Mouse (Mus musculus) heart, embryonic 12.5 days (tissue): ENCODE results near the gene Kng1. TPM values are rescaled to one million over a fixed set of nuclear protein-coding genes. Genes with fewer than 3 reads are reported as not detected.

Experiments
- ATAC-seq: fragments of 200-750 bp; cut with Nextera tagmentation; 2 replicates; pipeline ENCODE4 v1.8.0; 2017; ENCODE audit warnings: moderate TSS enrichment, moderate library complexity; ENCODE audit not compliant: insufficient number of reproducible peaks, low FRiP score
- H3K27ac ChIP-seq: fragments of 300-500 bp; sonication (generic); 2 replicates; pipeline ENCODE4 v1.5.1; 2016; ENCODE audit warnings: mild to moderate bottlenecking, moderate library complexity; ENCODE audit not compliant: poor library complexity, severe bottlenecking
- H3K27me3 ChIP-seq: fragments of 300-500 bp; sonication (generic); replicated peaks from 2 replicates; pipeline ENCODE4 v1.6.1; 2016; ENCODE audit warnings: mild to moderate bottlenecking, moderate library complexity
- H3K36me3 ChIP-seq: fragments of 300-500 bp; sonication (generic); 2 replicates; pipeline ENCODE4 v1.6.1; 2016; ENCODE audit warnings: mild to moderate bottlenecking, moderate library complexity
- H3K4me1 ChIP-seq: fragments of 300-500 bp; sonication (generic); replicated peaks from 2 replicates; pipeline ENCODE4 v1.6.1; 2016; ENCODE audit warnings: mild to moderate bottlenecking
- H3K4me2 ChIP-seq: fragments of 300-500 bp; sonication (generic); 2 replicates; pipeline ENCODE4 v1.6.1; 2016; ENCODE audit warnings: mild to moderate bottlenecking, moderate library complexity
- H3K4me3 ChIP-seq: fragments of 300-500 bp; sonication (generic); 2 replicates; pipeline ENCODE4 v1.5.1; 2016; ENCODE audit warnings: mild to moderate bottlenecking
- H3K9ac ChIP-seq: fragments of 300-500 bp; sonication (generic); 2 replicates; pipeline ENCODE4 v1.6.1; 2016; ENCODE audit warnings: mild to moderate bottlenecking, moderate library complexity
- H3K9me3 ChIP-seq: fragments of 300-500 bp; sonication (generic); replicated peaks from 2 replicates; pipeline ENCODE4 v1.6.1; 2016; ENCODE audit warnings: mild to moderate bottlenecking, moderate library complexity
- WGBS: fragments of 180-500 bp; shearing (Covaris S2); methylation state at CpG from one replicate; pipeline ENCODE4 v1.1.7; 2016; 5-methylcytosine and 5-hydroxymethylcytosine counted together
- polyA plus RNA-seq: library from polyadenylated mRNA; unstranded; fragments of >200 nt; fragmentation: Nextera tagmentation; extraction: Ambion mirVana; gene quantifications from 2 replicates; pipeline ENCODE4 v1.2.1, GENCODE M21; 2016

Kng1 gene
- polyA plus RNA-seq, 1 experiment from 2014 or later, result 1.6 TPM

DNA sequence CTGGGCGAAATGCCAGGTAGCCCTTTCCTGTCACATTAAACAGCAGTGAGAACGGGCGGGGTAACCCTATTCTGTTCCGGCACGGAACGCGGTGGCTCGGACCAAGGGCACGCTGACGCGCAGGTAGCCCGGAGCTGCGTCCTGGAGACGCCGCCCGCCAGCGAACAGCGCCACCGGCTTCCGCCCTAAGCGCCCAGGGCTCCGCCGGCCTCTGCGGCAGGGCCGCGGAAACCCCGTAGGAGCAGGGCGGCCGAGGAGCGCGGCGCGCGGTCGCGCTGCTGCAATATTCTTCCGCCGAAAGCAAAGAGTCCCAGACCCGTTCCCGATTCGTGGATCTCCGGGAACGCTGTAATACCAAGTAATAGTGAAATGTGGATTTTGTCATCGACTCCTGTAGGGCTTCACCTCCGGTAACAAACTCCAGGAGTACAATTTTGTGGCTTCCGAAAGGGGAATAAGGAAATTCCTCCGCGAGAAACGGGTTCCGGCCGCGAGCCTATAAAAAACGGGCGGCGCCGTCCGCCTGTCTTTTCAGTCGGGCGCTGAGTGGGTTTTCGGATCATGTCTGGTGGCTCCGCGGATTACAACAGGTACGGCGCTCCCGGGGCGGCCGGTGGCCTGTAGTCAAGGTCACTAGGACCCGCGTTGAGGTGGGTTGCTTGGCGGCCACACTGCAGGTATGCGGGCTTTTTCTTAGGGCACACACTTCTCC, 49.7 kb downstream of the Kng1 start, which contains the start of gene Eif4a2:
Gene Eif4a2, plus strand, starts transcription at position 214 of the 712 bp plus-strand sequence.
- no peaks in the 10 kb centered on the region for H3K9me3 ChIP-seq
- H3K27ac ChIP-seq, result peak within 1 kb of the TSS; percentile 99
- WGBS, result under 1% methylated on average over 71 of the region's 71 CpGs
- peaks cover 16% of the 10 kb centered on the region for H3K4me1 ChIP-seq
- peak; percentile 90 for ATAC-seq
- peak within 1 kb of the TSS; percentile 96 for H3K4me2 ChIP-seq
- no peaks in the 10 kb centered on the region for H3K27me3 ChIP-seq
- peak within 1 kb of the TSS; percentile 99 for H3K4me3 ChIP-seq
- H3K36me3 ChIP-seq, result peaks cover 38% of the 10 kb centered on the region
- H3K9ac ChIP-seq, result peak within 1 kb of the TSS; percentile 100

- ATAC-seq, result peak; percentile 90
- Histone ChIP-seq H3K36me3 (peaks cover 46% of the 10 kb centered on the region), H3K9ac (peak overlapping the region; percentile 100), H3K27me3 (no peaks in the 10 kb centered on the region), H3K27ac (peak overlapping the region; percentile 99), H3K4me2 (peak overlapping the region; percentile 96), H3K9me3 (no peaks in the 10 kb centered on the region), H3K4me1 (peaks cover 19% of the 10 kb centered on the region), H3K4me3 (peak overlapping the region; percentile 99)
- WGBS, result under 1% methylated on average over 52 of the region's 52 CpGs
Observed at GRCm38 (mm10) chr16:23107946-23108759, 50.5 kb downstream of the Kng1 start.

- H3K27me3 ChIP-seq, result no peaks in the 10 kb centered on the region
- H3K4me1 ChIP-seq, result peaks cover 19% of the 10 kb centered on the region
- no peaks in the 10 kb centered on the region for H3K9me3 ChIP-seq
- 4% methylated on average over 5 of the region's 5 CpGs for WGBS
- H3K4me2 ChIP-seq, result peak overlapping the region; percentile 96
- peak overlapping the region; percentile 48 for H3K27ac ChIP-seq
- H3K4me3 ChIP-seq, result peak overlapping the region; percentile 99
- peaks cover 49% of the 10 kb centered on the region for H3K36me3 ChIP-seq
- H3K9ac ChIP-seq, result peak overlapping the region; percentile 100
- ATAC-seq, result no peak
Observed at GRCm38 (mm10) chr16:23108943-23109342, 51.3 kb downstream of the Kng1 start.

- ATAC-seq, result no peak
- H3K4me2 ChIP-seq, result peak overlapping the region; percentile 96
- H3K4me1 ChIP-seq, result peaks cover 19% of the 10 kb centered on the region
- H3K36me3 ChIP-seq, result peaks cover 56% of the 10 kb centered on the region
- H3K9ac ChIP-seq, result peak overlapping the region; percentile 100
- H3K27me3 ChIP-seq, result no peaks in the 10 kb centered on the region
- WGBS, result 60% methylated on average over 5 of the region's 5 CpGs
- H3K27ac ChIP-seq, result peak overlapping the region; percentile 48
- H3K9me3 ChIP-seq, result no peaks in the 10 kb centered on the region
- peak overlapping the region; percentile 99 for H3K4me3 ChIP-seq
Observed at GRCm38 (mm10) chr16:23109350-23110280, 52.0 kb downstream of the Kng1 start.

DNA sequence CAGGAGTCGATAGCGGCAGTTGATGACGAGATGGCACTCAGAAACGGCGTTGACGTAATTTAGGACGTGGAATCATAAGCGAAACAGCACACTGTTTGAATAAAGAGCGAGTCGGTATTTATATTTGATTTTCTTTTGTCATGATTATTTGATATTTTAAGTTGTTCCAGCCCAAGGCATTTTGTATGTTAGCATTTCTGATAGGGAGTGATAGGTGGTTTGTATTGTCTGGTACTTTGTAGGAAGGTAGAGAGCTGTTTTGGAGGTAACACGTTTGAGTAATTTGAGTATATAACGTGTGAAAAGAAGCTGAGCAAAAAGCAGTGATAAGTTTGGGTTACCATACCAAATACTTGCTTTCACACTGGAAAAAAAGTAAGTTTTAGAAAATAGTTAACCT, 54.7 kb downstream of the Kng1 start:
- H3K27ac ChIP-seq, result no peak overlapping the region
- no peaks in the 10 kb centered on the region for H3K27me3 ChIP-seq
- H3K4me1 ChIP-seq, result peaks cover 19% of the 10 kb centered on the region
- peaks cover 62% of the 10 kb centered on the region for H3K36me3 ChIP-seq
- H3K9me3 ChIP-seq, result no peaks in the 10 kb centered on the region
- WGBS, result 83% methylated on average over 12 of the region's 12 CpGs
- ATAC-seq, result no peak
- no peak overlapping the region for H3K4me2 ChIP-seq
- H3K9ac ChIP-seq, result no peak overlapping the region
- no peak overlapping the region for H3K4me3 ChIP-seq

DNA sequence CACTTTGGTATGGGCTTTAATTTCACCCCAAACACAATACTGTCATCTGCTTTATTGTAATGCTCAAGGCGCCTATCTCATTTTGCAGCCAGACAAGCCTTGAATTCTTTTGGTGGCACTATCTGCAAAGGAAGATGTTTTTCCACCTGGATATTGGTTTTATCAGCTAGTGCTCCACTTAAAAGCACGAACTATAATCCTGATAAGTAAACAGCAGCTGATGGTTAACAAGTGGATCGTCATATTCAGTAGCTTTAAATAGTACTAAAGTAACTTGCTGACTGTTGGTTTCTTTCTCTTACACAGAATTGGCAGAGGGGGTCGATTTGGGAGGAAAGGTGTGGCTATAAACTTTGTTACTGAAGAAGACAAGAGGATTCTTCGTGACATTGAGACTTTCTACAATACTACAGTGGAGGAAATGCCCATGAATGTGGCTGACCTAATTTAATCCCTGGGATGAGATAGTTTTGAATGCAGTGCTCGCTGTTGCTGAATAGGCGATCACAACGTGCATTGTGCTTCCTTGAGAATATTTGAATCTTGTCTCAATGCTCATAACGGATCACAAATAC, 55.3 kb downstream of the Kng1 start:
- no peak overlapping the region for H3K27ac ChIP-seq
- H3K36me3 ChIP-seq, result peaks cover 65% of the 10 kb centered on the region
- no peak overlapping the region for H3K9ac ChIP-seq
- H3K4me1 ChIP-seq, result peaks cover 19% of the 10 kb centered on the region
- no peaks in the 10 kb centered on the region for H3K9me3 ChIP-seq
- no peak overlapping the region for H3K4me3 ChIP-seq
- WGBS, result 42% methylated on average over 9 of the region's 9 CpGs
- ATAC-seq, result no peak
- no peak overlapping the region for H3K4me2 ChIP-seq
- H3K27me3 ChIP-seq, result no peaks in the 10 kb centered on the region

DNA sequence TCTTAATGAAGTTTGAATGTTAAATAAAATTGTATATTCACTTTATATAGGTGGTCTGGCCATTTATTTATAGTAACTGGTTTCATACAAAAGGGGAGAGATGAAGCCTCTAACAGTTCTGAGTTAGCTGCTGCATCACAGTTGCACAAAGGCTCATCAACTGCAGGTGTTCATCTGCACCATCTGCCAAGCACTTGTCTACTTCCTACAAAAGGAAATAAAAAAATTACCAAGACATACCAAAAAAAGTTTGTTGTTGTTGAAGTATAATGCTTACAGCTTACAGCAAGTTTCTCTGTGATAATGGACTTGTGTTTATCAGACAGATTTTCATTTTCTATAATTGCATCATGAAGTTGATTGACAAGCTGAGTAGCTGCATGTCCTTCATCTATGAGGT, 56.2 kb downstream of the Kng1 start:
- Histone ChIP-seq H3K4me3 (no peak overlapping the region), H3K4me1 (peaks cover 19% of the 10 kb centered on the region), H3K9ac (no peak overlapping the region), H3K4me2 (no peak overlapping the region), H3K27me3 (no peaks in the 10 kb centered on the region), H3K9me3 (no peaks in the 10 kb centered on the region), H3K27ac (no peak overlapping the region), H3K36me3 (peaks cover 62% of the 10 kb centered on the region)
- no peak for ATAC-seq

GRCm38 (mm10) chr16:23114339-23115171, 56.9 kb downstream of the Kng1 start:
- H3K27me3 ChIP-seq, result no peaks in the 10 kb centered on the region
- ATAC-seq, result no peak
- no peak overlapping the region for H3K4me2 ChIP-seq
- H3K36me3 ChIP-seq, result peaks cover 55% of the 10 kb centered on the region
- 64% methylated on average over 5 of the region's 5 CpGs for WGBS
- no peaks in the 10 kb centered on the region for H3K9me3 ChIP-seq
- no peak overlapping the region for H3K27ac ChIP-seq
- H3K4me3 ChIP-seq, result no peak overlapping the region
- peaks cover 13% of the 10 kb centered on the region for H3K4me1 ChIP-seq
- H3K9ac ChIP-seq, result no peak overlapping the region

DNA sequence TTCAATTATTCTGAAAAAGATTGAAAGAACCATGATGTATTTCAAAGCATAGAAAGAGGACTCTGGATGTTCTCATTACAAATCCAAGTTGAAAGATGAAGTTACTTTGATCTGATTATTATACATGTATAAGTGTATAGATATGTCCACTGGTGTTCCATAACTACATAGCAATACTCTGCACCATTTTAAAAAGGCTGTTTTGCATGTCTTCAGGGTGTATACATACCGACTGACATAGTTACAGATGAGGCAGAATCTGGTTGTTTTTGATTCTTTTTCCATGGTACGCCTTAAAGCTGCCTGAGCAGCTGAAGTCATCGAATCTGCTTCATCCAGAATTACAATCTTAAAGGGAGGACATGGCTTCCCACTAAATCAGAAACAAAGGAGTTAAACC, 57.8 kb downstream of the Kng1 start:
- ATAC-seq, result no peak
- WGBS, result 80% methylated on average over 3 of the region's 3 CpGs
- no peak overlapping the region for H3K27ac ChIP-seq
- no peaks in the 10 kb centered on the region for H3K9me3 ChIP-seq
- peaks cover 10% of the 10 kb centered on the region for H3K4me1 ChIP-seq
- no peaks in the 10 kb centered on the region for H3K27me3 ChIP-seq
- no peak overlapping the region for H3K4me3 ChIP-seq
- peaks cover 54% of the 10 kb centered on the region for H3K36me3 ChIP-seq
- no peak overlapping the region for H3K4me2 ChIP-seq
- no peak overlapping the region for H3K9ac ChIP-seq

- H3K36me3 ChIP-seq, result peaks cover 53% of the 10 kb centered on the region
- H3K4me3 ChIP-seq, result no peak overlapping the region
- 47% methylated on average over 4 of the region's 4 CpGs for WGBS
- 0 out of 2 replicates have a peak, but pooled peaks cover 3% of the 10 kb centered on the region for H3K4me1 ChIP-seq
- H3K4me2 ChIP-seq, result no peak overlapping the region
- no peak overlapping the region for H3K27ac ChIP-seq
- no peak overlapping the region for H3K9ac ChIP-seq
- H3K27me3 ChIP-seq, result no peaks in the 10 kb centered on the region
- H3K9me3 ChIP-seq, result no peaks in the 10 kb centered on the region
- ATAC-seq, result no peak
Observed at GRCm38 (mm10) chr16:23117173-23117572, 59.5 kb downstream of the Kng1 start.
